Mouse (Mus musculus) ES-Bruce4 (cell line): Measurements from ENCODE around the gene Cela3b. TPM values are rescaled to one million over a fixed set of nuclear protein-coding genes. Genes with fewer than 3 reads are reported as not detected.
A peak's percentile ranks its signal among the peaks of the same experiment; 100 is the strongest.

Source experiments
- H3K27ac ChIP-seq: 2 replicates; pipeline ENCODE4 v1.5.1; 2012; ENCODE audit warnings: low read length, inconsistent platforms; ENCODE audit not compliant: insufficient read depth
- H3K27me3 ChIP-seq: 2 replicates; pipeline ENCODE4 v1.6.1; 2012; ENCODE audit warnings: mild to moderate bottlenecking, low read length, inconsistent platforms; ENCODE audit not compliant: control insufficient read depth, poor library complexity, insufficient read depth, severe bottlenecking
- H3K36me3 ChIP-seq: 2 replicates; pipeline ENCODE4 v1.6.1; 2012; ENCODE audit warnings: inconsistent platforms, mild to moderate bottlenecking, low read length, moderate library complexity; ENCODE audit not compliant: control insufficient read depth, poor library complexity, insufficient read depth, severe bottlenecking
- H3K4me1 ChIP-seq: one replicate; pipeline ENCODE4 v1.8.1; 2011; ENCODE audit warnings: low read length; ENCODE audit not compliant: control insufficient read depth, insufficient read depth
- H3K4me3 ChIP-seq: 2 replicates; pipeline ENCODE4 v1.5.1; 2011; ENCODE audit warnings: low read depth, mild to moderate bottlenecking, low read length
- H3K9ac ChIP-seq: 2 replicates; pipeline ENCODE4 v1.6.1; 2012; ENCODE audit warnings: low read depth, mild to moderate bottlenecking, inconsistent platforms; ENCODE audit not compliant: poor library complexity, severe bottlenecking
- H3K9me3 ChIP-seq: replicated peaks from 2 replicates; pipeline ENCODE4 v1.6.1; 2012; ENCODE audit warnings: mild to moderate bottlenecking, low read length, inconsistent platforms; ENCODE audit not compliant: control insufficient read depth, poor library complexity, insufficient read depth, severe bottlenecking
- CTCF ChIP-seq: IDR thresholded peaks from one replicate; pipeline ENCODE4 v1.8.1; 2011; ENCODE audit warnings: low read depth, low read length
- EP300 ChIP-seq: IDR thresholded peaks from 2 replicates; pipeline ENCODE4 v1.6.1; 2011; ENCODE audit warnings: low read depth, low read length; ENCODE audit not compliant: insufficient read depth
- POLR2A ChIP-seq: IDR thresholded peaks from one replicate; pipeline ENCODE4 v1.8.1; 2011; ENCODE audit warnings: low read length; ENCODE audit not compliant: insufficient read depth
- polyA plus RNA-seq: library from polyadenylated mRNA; stranded (reverse); fragments of >200 nt; gene quantifications from 2 replicates; pipeline ENCODE4 v1.2.4, GENCODE M21; 2011; ENCODE audit warnings: low read depth; ENCODE audit not compliant: missing spikeins, insufficient read depth, insufficient read length

Cela3b gene
- polyA plus RNA-seq, 1 experiment, result not detected

DNA sequence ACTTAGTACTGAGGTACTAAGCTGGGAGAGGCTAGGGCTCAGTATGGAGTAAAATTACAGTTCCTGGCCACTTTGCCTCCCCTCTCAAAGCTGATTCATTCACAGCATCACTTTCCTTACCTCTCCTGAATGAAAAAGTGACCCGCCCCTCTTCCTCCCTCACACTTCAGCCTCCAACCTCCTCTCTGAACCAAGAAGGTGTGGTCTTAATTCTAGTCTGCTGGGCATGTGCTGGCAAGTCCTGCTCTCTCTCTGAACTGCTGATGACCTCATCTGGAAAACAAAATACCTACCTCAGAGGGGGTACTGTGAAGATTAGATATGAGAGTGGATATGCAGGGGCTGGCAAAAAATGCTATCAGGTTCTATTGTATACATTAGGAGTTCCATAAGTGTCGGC, 18.8 kb upstream of the Cela3b start:
- H3K4me3 ChIP-seq, result no peak overlapping the region
- H3K9ac ChIP-seq, result peak overlapping the region; percentile 35; the same call in 1 of the 2 replicates
- H3K27me3 ChIP-seq, result no peaks in the 10 kb centered on the region
- no peak for TF ChIP-seq CTCF
- 0 out of 2 replicates have a peak, but pooled peaks have one; percentile 5 for TF ChIP-seq EP300
- no peaks in the 10 kb centered on the region for H3K36me3 ChIP-seq
- peaks cover 11% of the 10 kb centered on the region for H3K4me1 ChIP-seq
- H3K27ac ChIP-seq, result peak overlapping the region; percentile 91
- no peaks in the 10 kb centered on the region for H3K9me3 ChIP-seq

DNA sequence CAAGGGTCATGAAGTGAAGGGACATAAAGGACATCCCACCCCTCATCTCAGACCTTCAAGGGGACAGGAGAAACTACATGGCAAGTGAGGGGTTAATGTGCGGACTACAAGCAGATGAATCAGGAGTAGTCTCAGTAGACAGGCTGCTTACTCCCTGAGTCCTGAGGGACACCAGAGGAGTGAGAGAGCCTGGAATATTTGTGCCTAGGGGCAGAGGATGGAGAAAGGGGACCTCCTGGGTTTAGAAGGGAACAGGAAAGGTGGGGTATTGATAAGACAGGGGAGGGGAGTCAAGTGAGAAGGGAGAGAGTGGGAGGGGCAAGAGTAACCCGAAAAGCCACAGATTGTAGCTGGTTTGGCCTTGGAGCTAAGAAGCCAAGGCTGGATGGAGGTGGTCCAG, 18.3 kb upstream of the Cela3b start:
- H3K36me3 ChIP-seq, result no peaks in the 10 kb centered on the region
- no peak overlapping the region for H3K9ac ChIP-seq
- H3K27ac ChIP-seq, result peak overlapping the region; percentile 91
- peaks cover 11% of the 10 kb centered on the region for H3K4me1 ChIP-seq
- no peak for TF ChIP-seq POLR2A
- H3K4me3 ChIP-seq, result no peak overlapping the region
- H3K9me3 ChIP-seq, result no peaks in the 10 kb centered on the region
- H3K27me3 ChIP-seq, result no peaks in the 10 kb centered on the region

DNA sequence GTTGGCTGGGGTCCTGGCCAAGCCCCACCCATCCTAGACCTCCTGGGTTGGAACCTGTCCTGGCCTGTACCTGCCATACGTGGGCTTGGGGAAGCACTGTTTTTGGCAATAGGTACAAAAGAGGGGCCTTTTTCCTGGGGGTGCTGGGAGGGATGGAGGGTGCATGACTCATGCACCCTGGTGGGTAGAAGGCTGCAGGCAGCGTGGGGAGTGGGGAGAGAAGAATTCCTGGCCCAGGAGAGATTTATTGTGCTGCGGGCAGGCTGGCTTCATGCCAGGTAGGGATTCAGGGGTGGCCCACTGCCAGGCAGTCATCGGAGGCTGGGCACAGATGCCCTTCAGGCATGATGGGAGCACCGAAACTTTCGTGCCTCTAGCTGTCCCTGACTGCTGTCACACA, 17.9 kb upstream of the Cela3b start:
- Histone ChIP-seq H3K9me3 (no peaks in the 10 kb centered on the region), H3K27ac (peak overlapping the region; percentile 91), H3K4me1 (peaks cover 11% of the 10 kb centered on the region), H3K27me3 (no peaks in the 10 kb centered on the region), H3K4me3 (no peak overlapping the region), H3K9ac (no peak overlapping the region), H3K36me3 (no peaks in the 10 kb centered on the region)
- TF ChIP-seq CTCF (no peak), POLR2A (no peak), EP300 (no peak)

DNA sequence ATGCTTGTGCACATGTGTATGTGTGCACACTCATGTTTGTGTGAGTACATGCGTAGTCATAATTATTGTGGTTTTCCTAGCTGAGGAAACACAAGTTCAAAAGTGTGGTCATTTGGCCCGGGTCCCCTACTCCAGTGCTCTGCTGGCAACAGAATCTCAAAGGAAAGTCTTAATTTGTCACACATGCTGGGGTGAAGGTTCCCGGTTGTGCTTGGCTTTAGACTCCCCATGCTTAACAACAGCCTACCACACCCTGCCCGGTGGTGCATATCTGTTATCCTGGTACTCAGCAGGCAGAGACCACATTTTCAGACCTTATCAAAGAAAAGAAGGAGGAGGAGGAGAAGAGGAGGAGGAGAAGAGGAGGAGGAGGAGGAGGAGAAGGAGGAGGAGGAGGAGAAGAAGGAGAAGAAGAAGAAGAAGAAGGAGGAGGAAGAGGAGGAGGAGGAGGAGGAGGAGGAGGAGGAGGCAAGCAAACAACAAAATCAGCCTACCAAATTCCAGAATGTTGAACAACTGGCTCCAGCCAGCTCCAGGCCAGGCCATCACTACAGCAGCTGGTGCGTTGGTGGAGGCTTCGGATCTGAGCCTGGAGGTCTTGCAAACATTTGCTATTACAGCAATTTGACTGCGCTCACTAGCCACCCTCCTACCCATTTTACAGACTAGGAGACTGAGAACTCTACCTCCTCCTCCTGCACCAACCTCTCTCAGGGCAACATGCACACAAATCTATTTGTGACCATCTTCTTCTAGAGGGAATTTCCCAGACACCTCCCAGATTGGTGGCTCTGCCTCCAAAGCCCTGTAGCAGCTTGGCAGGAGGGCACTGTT, 17.2 kb upstream of the Cela3b start:
- H3K27ac ChIP-seq, result no peak overlapping the region; the same call in 1 of the 2 replicates
- TF ChIP-seq POLR2A, result no peak
- no peak for TF ChIP-seq CTCF
- TF ChIP-seq EP300, result no peak
- no peaks in the 10 kb centered on the region for H3K36me3 ChIP-seq
- H3K4me1 ChIP-seq, result peaks cover 11% of the 10 kb centered on the region
- H3K4me3 ChIP-seq, result no peak overlapping the region
- H3K9ac ChIP-seq, result no peak overlapping the region
- H3K27me3 ChIP-seq, result no peaks in the 10 kb centered on the region
- no peaks in the 10 kb centered on the region for H3K9me3 ChIP-seq

DNA sequence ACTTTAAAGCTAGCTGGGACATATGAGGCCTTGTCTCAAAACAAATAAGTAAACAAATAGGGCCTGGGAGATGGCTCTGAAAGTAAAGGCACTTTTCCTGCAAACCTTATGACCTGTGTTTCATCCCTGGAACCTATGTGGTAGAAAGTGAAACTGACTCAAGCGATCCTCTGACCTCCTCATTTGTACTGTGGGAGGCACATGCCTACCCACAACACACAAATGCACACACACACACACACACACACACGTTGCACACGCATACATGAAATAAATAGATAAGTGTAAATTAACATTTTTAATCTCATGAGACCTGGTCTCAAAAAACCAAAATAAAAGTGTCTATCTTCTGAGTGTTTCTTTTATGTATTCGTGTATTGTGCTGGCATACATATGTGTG, 15.5 kb upstream of the Cela3b start:
- Histone ChIP-seq H3K27me3 (no peaks in the 10 kb centered on the region), H3K36me3 (no peaks in the 10 kb centered on the region), H3K4me3 (no peak overlapping the region), H3K9ac (no peak overlapping the region), H3K9me3 (no peaks in the 10 kb centered on the region), H3K4me1 (peaks cover 11% of the 10 kb centered on the region), H3K27ac (no peak overlapping the region)
- TF ChIP-seq POLR2A (no peak), EP300 (no peak), CTCF (no peak)

DNA sequence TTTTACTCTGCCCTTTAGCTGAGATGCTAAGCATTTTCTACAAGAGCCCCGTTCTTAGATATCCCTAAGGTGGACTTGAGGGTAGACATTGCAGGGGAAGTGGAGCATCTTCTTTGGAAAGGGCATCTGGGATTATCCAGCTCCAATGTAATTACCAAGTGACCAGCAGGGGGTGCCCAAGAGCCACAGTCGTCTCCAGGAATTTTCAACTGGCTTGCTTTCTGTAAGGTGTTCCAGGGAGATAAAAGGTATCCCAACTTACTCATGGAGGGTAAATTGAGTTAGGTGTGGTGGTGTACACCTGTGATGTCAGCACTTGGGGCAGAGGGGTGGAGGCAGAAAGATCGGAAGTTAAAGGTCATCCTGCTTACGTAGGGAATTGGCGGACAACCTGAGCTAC, 13.3 kb upstream of the Cela3b start:
- TF ChIP-seq CTCF (peak; percentile 68), EP300 (no peak)
- H3K27ac ChIP-seq, result no peak overlapping the region
- peak overlapping the region; percentile 18 for H3K4me3 ChIP-seq
- no peaks in the 10 kb centered on the region for H3K27me3 ChIP-seq
- no peaks in the 10 kb centered on the region for H3K36me3 ChIP-seq
- no peaks in the 10 kb centered on the region for H3K9me3 ChIP-seq
- H3K9ac ChIP-seq, result no peak overlapping the region
- H3K4me1 ChIP-seq, result peaks cover 5% of the 10 kb centered on the region
